Mouse (Mus musculus) lung, postnatal 0 days (tissue): ENCODE measurements around the gene 1810055G02Rik.

Experiments used
- CTCF ChIP-seq: IDR thresholded peaks from 2 replicates; pipeline ENCODE4 v1.5.1; 2016; ENCODE audit warnings: antibody characterized with exemption, mild to moderate bottlenecking
- EP300 ChIP-seq: IDR thresholded peaks from 2 replicates; pipeline ENCODE4 v1.6.1; 2016; ENCODE audit warnings: antibody characterized with exemption, mild to moderate bottlenecking, control low read depth

DNA sequence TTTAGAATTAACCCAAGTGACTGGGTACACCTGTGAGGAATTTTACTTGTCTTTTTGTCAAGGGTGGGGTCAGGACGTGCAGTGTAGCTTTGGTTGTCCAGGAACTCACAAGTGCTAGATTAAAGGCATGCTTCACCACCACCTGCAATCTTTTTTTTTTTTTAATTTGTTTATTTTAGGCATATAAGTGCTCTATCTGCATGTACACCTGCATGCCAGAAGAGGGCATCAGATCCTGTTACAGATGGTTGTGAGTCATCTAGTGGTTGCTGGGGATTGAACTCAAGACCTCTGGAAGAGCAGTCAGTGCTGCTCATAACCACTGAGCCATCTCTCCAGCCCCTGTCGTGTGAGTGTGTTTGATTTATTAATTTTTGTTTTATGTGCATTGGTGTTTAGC lies 20.8 kb downstream of the 1810055G02Rik start:
- peak; percentile 35 for TF ChIP-seq CTCF
- TF ChIP-seq EP300, result no peak
